Mouse (Mus musculus) neutrophil, adult 59 days (primary cell): ENCODE data around the gene Cd68. TPM values are rescaled to one million over a fixed set of nuclear protein-coding genes. Genes with fewer than 3 reads are reported as not detected.

Experiments used
- total RNA-seq, 2 experiments: library from RNA; stranded (reverse); gene quantifications; 1 replicate in 1 of 2; 2 replicates in 1 of 2; pipeline ENCODE4 v1.2.4; 2023

Cd68 gene
- total RNA-seq = 100 to 1,000 TPM; 111 to 170 TPM

GRCm38 (mm10) chr11:69665961-69666664, at the start of gene Cd68:
Gene Cd68, minus strand, starts transcription at chr11:69666153.

GRCm38 (mm10) chr11:69695361-69696181, 29.6 kb upstream of the Cd68 start, which contains the start of the genes Tnfsf12 and Tnfsfm13:
Gene Tnfsf12, minus strand, starts transcription at chr11:69695849.
Gene Tnfsfm13, minus strand, starts transcription at chr11:69696098.

GRCm38 (mm10) chr11:69685526-69686148, 19.7 kb upstream of the Cd68 start, which contains the start of gene Tnfsf13:
Gene Tnfsf13, minus strand, starts transcription at chr11:69685784.

GRCm38 (mm10) chr11:69681314-69682208, 15.6 kb upstream of the Cd68 start, which contains the start of gene Senp3:
Gene Senp3, minus strand, starts transcription at chr11:69682084.

GRCm38 (mm10) chr11:69672211-69672706, 6.3 kb upstream of the Cd68 start, which contains the start of gene Eif4a1:
Gene Eif4a1, minus strand, starts transcription at chr11:69672423.

GRCm38 (mm10) chr11:69662213-69662966, 3.6 kb downstream of the Cd68 start, which contains the start of gene Mpdu1:
Gene Mpdu1, minus strand, starts transcription at chr11:69662642.

GRCm38 (mm10) chr11:69655264-69656064, 10.5 kb downstream of the Cd68 start, which contains the start of gene Sox15:
Gene Sox15, plus strand, starts transcription at chr11:69655314.

GRCm38 (mm10) chr11:69632284-69633089, 33.5 kb downstream of the Cd68 start, which contains the start of gene Fxr2:
Gene Fxr2, plus strand, starts transcription at chr11:69632990.

GRCm38 (mm10) chr11:69621571-69622268, 44.2 kb downstream of the Cd68 start, which contains the start of gene Sat2:
Gene Sat2, plus strand, starts transcription at chr11:69622024.

GRCm38 (mm10) chr11:69617805-69618204, 48.1 kb downstream of the Cd68 start, which contains the start of gene Shbg:
Gene Shbg, minus strand, starts transcription at chr11:69617905.

Other genes with a start within 250 kb of the Cd68 start
- 1 to 10 TPM; 2.6 to 6.5 TPM for gene Dnah2, start 117.0 kb downstream of the Cd68 start, total RNA-seq
- under 1 TPM in 1 of 2 experiments, not detected in 1; 0.24 TPM for gene Efnb3, start 105.9 kb downstream of the Cd68 start, total RNA-seq
- 10 to 100 TPM in 1 of 2 experiments, 1 to 10 TPM in 1; 9.1 to 11.8 TPM for gene Wrap53, start 85.9 kb downstream of the Cd68 start, total RNA-seq
- gene Trp53, start 85.8 kb downstream of the Cd68 start, total RNA-seq = 10 to 100 TPM; 52.9 to 58.1 TPM
- gene Atp1b2, start 60.2 kb downstream of the Cd68 start, total RNA-seq = 1 to 10 TPM in 1 of 2 experiments, under 1 TPM in 1; 0.90 to 4.0 TPM
- gene Shbg, start 48.2 kb downstream of the Cd68 start, total RNA-seq = not detected
- gene Sat2, start 44.1 kb downstream of the Cd68 start, total RNA-seq = not detected
- gene Fxr2, start 33.2 kb downstream of the Cd68 start, total RNA-seq = 10 to 100 TPM; 39.1 to 51.4 TPM
- gene Sox15, start 10.8 kb downstream of the Cd68 start, total RNA-seq = under 1 TPM in 1 of 2 experiments, not detected in 1; 0.62 TPM
- gene Mpdu1, start 3.5 kb downstream of the Cd68 start, total RNA-seq = 10 to 100 TPM; 54.1 to 58.1 TPM
- 100 to 1,000 TPM; 570 to 577 TPM for gene Eif4a1, start 6.3 kb upstream of the Cd68 start, total RNA-seq
- 10 to 100 TPM; 66.6 to 83.8 TPM for gene Senp3, start 15.9 kb upstream of the Cd68 start, total RNA-seq
- gene Tnfsf13, start 19.6 kb upstream of the Cd68 start, total RNA-seq = 10 to 100 TPM; 12.1 to 17.1 TPM
- gene Tnfsf12, start 29.7 kb upstream of the Cd68 start, total RNA-seq = 10 to 100 TPM in 1 of 2 experiments, 1 to 10 TPM in 1; 6.9 to 12.4 TPM
- 1 to 10 TPM; 4.5 to 7.2 TPM for gene Tnfsfm13, start 29.9 kb upstream of the Cd68 start, total RNA-seq
- gene Polr2a, start 92.5 kb upstream of the Cd68 start, total RNA-seq = 10 to 100 TPM; 81.5 to 86.5 TPM
- not detected for gene Slc35g3, start 95.8 kb upstream of the Cd68 start, total RNA-seq
- gene Zbtb4, start 99.8 kb upstream of the Cd68 start, total RNA-seq = 1 to 10 TPM; 2.8 to 2.9 TPM
- 1 to 10 TPM in 1 of 2 experiments, under 1 TPM in 1; 0.86 to 1.8 TPM for gene Chrnb1, start 129.8 kb upstream of the Cd68 start, total RNA-seq
- under 1 TPM in 1 of 2 experiments, not detected in 1; 0.11 TPM for gene Fgf11, start 135.7 kb upstream of the Cd68 start, total RNA-seq
- not detected for gene Tmem102, start 139.5 kb upstream of the Cd68 start, total RNA-seq
- not detected for gene Gm39566, start 149.1 kb upstream of the Cd68 start, total RNA-seq
- gene Spem2, start 152.3 kb upstream of the Cd68 start, total RNA-seq = not detected
- not detected for gene Spem1, start 156.0 kb upstream of the Cd68 start, total RNA-seq
- gene Nlgn2, start 171.6 kb upstream of the Cd68 start, total RNA-seq = 1 to 10 TPM; 1.5 to 1.8 TPM
- gene Tmem256, start 172.4 kb upstream of the Cd68 start, total RNA-seq = 100 to 1,000 TPM in 1 of 2 experiments, 10 to 100 TPM in 1; 99.9 to 101 TPM
- gene Plscr3, start 180.2 kb upstream of the Cd68 start, total RNA-seq = 10 to 100 TPM; 34.4 to 38.0 TPM
- not detected for gene Tnk1, start 192.6 kb upstream of the Cd68 start, total RNA-seq
- gene Tmem95, start 211.9 kb upstream of the Cd68 start, total RNA-seq = not detected
- gene Kctd11, start 215.3 kb upstream of the Cd68 start, total RNA-seq = 1 to 10 TPM; 8.4 to 8.8 TPM
- 100 to 1,000 TPM; 261 to 285 TPM for gene Acap1, start 229.4 kb upstream of the Cd68 start, total RNA-seq
- gene 2810408A11Rik, start 234.8 kb upstream of the Cd68 start, total RNA-seq = 1 to 10 TPM in 1 of 2 experiments, under 1 TPM in 1; 0.95 to 1.9 TPM
- gene Neurl4, start 234.9 kb upstream of the Cd68 start, total RNA-seq = 10 to 100 TPM; 17.9 to 18.5 TPM
- gene Gps2, start 247.7 kb upstream of the Cd68 start, total RNA-seq = 10 to 100 TPM; 75.4 to 79.7 TPM